Mouse (Mus musculus) leukemia stem cell, adult 10-12 weeks (primary cell): ENCODE results near the gene Pgs1. TPM values are rescaled to one million over a fixed set of nuclear protein-coding genes. Genes with fewer than 3 reads are reported as not detected.

Experiments used
- polyA plus RNA-seq: library from polyadenylated mRNA; stranded (reverse); fragments of >175 nt; gene quantifications from 2 replicates; pipeline ENCODE4 v1.2.3, GENCODE M21; 2012; ENCODE audit warnings: low replicate concordance

Gene Pgs1
- 28.3 and 38.8 TPM in 2 replicates for polyA plus RNA-seq

DNA sequence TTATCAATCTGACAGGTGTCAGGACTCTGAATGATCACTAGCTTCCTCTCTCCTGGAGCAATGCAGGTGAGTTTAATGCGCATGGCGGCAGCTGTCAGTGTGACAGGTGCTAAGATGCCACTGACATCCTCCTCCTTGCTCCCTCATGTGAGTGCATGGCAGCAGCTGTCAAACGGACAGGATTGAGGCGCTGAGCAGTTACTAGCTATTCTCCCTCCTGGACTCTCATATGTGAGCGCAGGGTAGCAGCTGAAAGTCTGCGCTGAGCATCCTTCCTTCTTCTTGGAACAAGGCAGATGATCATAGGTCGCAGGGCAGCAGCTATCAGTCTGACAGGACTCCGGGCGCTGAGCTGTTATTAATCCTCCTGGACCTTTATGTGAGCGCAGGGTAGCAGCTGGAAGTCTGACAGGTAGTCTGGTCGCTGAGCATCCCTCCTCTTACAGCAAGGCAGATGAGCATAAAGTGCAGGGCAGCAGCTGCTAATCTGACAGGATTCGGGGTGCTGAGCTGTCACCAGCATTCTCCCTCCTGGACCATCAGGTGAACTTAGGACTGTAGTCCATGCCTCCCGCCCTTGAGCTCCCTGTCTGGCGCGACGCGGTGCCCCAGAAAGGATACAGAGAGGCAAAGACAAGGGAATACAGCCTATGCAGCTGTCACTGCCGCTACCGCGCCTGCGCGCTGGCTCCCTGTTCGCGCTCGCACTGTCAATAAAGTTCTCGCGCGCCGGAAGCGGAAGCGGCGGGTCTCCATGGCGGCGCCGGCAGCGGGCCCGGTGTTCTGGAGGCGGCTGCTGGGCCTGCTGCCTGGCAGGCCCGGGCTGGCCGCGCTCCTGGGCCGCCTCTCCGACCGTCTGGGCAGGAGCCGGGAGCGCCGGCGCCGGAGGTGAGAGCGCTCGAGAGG lies at the start of gene Pgs1:
Gene Pgs1 (plus strand): TSS at position 167 of the 906 bp plus-strand sequence.

DNA sequence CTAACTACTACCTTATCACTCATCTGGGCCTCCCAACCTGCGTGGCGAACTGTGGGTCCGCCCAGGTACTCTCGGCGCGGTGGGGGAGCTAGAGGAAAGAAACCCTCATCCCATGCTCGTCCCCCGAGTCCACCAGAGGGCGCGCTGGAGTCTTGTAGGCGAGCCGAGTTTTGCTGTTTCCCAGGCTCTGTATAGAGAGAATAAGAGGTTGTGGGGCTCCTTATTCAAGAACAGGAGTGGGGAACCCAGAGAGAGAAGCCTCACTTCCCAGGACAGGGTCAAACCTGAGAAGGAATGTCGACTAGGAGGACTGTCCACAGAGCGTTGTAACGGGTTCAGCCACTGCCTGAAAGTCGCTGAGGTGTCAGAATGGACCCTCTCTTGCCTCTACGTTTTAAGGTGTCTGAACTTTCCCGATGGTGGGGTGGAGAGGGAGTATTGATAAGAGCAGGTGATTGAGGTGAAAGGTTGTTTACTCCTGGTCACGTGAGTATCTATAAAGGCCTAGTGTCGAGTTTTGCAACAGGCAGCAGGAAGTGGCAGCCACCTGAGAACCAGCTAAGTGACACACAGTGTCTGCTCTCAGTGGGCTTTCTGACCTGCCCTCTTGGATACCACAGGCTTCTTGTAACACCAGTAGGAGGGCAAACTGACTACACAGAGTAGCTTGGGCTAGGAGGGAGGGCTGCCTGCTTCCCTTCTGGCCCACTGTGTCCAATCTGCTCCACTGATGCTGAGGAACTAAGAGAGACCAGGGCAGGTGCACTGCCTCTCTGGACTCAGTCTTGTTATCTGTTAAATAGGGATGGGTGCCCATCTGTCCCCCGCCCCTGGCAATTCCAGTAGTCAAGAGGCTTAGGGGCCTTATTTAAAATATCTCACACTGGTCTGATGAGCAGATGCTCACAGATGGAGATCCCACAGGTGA lies 15.9 kb upstream of the Pgs1 start, which contains the start of gene Socs3:
Gene Socs3 (minus strand): TSS at position 103 of the 928 bp plus-strand sequence.

Other genes with a start within 250 kb of the Pgs1 start
- gene Tmc8, start 204.2 kb upstream of the Pgs1 start, polyA plus RNA-seq = 398 and 573 TPM in 2 replicates
- gene Tmc6, start 204.1 kb upstream of the Pgs1 start, polyA plus RNA-seq = 153 and 298 TPM in 2 replicates
- 66.8 and 105 TPM in 2 replicates for gene 6030468B19Rik, start 188.6 kb upstream of the Pgs1 start, polyA plus RNA-seq
- gene Gm20708, start 176.6 kb upstream of the Pgs1 start, polyA plus RNA-seq = 0.69 and 2.2 TPM in 2 replicates
- 152 and 162 TPM in 2 replicates for gene Syngr2, start 176.6 kb upstream of the Pgs1 start, polyA plus RNA-seq
- 2.8 and 18.0 TPM in 2 replicates for gene Afmid, start 160.4 kb upstream of the Pgs1 start, polyA plus RNA-seq
- 50.5 and 122 TPM in 2 replicates for gene Tk1, start 160.2 kb upstream of the Pgs1 start, polyA plus RNA-seq
- gene Birc5, start 137.0 kb upstream of the Pgs1 start, polyA plus RNA-seq = 28.6 and 111 TPM in 2 replicates
- 0.09 TPM in 1 of 2 replicates, not detected in the other for gene Tmem235, start 125.5 kb upstream of the Pgs1 start, polyA plus RNA-seq
- 3.1 TPM in 2 replicates for gene Tha1, start 112.8 kb upstream of the Pgs1 start, polyA plus RNA-seq
- 47.9 and 48.7 TPM in 2 replicates for gene Socs3, start 16.2 kb upstream of the Pgs1 start, polyA plus RNA-seq
- gene Dnah17, start 144.3 kb downstream of the Pgs1 start, polyA plus RNA-seq = not detected in 2 replicates